Mouse (Mus musculus) embryonic facial prominence, embryonic 13.5 days (tissue): ENCODE data around the gene Haus8. TPM values are rescaled to one million over a fixed set of nuclear protein-coding genes. Genes with fewer than 3 reads are reported as not detected.
"Not testable (repeated sequence)": the region's sequence is repeated elsewhere in the genome, so short reads cannot be mapped to it uniquely, and the experiment has no call there.

Experiments used
- ATAC-seq: fragments of 200-750 bp; cut with Nextera tagmentation; 2 replicates; pipeline ENCODE4 v1.8.0; 2017; ENCODE audit warnings: low read depth; ENCODE audit not compliant: insufficient number of reproducible peaks, insufficient read depth, low FRiP score, low TSS enrichment
- H3K27ac ChIP-seq: fragments of 300-500 bp; sonication (generic); 2 replicates; pipeline ENCODE4 v1.5.1; 2015; ENCODE audit warnings: moderate library complexity, mild to moderate bottlenecking, inconsistent platforms
- H3K27me3 ChIP-seq: fragments of 300-500 bp; sonication (generic); 2 replicates; pipeline ENCODE4 v1.6.1; 2015; ENCODE audit warnings: mild to moderate bottlenecking, inconsistent platforms
- H3K36me3 ChIP-seq: fragments of 300-500 bp; sonication (generic); 2 replicates; pipeline ENCODE4 v1.6.1; 2015; ENCODE audit warnings: mild to moderate bottlenecking, inconsistent platforms
- H3K4me1 ChIP-seq: fragments of 300-500 bp; sonication (generic); 2 replicates; pipeline ENCODE4 v1.6.1; 2015; ENCODE audit warnings: inconsistent platforms
- H3K4me2 ChIP-seq: fragments of 300-500 bp; sonication (generic); 2 replicates; pipeline ENCODE4 v1.6.1; 2015; ENCODE audit warnings: moderate library complexity, mild to moderate bottlenecking, inconsistent platforms
- H3K4me3 ChIP-seq: fragments of 300-500 bp; sonication (generic); 2 replicates; pipeline ENCODE4 v1.5.1; 2015; ENCODE audit warnings: mild to moderate bottlenecking, inconsistent platforms
- H3K9ac ChIP-seq: fragments of 300-500 bp; sonication (generic); 2 replicates; pipeline ENCODE4 v1.6.1; 2015; ENCODE audit warnings: mild to moderate bottlenecking, inconsistent platforms
- H3K9me3 ChIP-seq: fragments of 300-500 bp; sonication (generic); 2 replicates; pipeline ENCODE4 v1.6.1; 2016; ENCODE audit warnings: inconsistent platforms
- WGBS: fragments of 180-500 bp; shearing (Covaris S2); methylation state at CpG from one replicate; pipeline ENCODE4 v1.1.7; 2015; ENCODE audit warnings: mixed read lengths; 5-methylcytosine and 5-hydroxymethylcytosine counted together
- polyA plus RNA-seq: library from polyadenylated mRNA; unstranded; fragments of >200 nt; fragmentation: Nextera tagmentation; extraction: Ambion mirVana; gene quantifications from 2 replicates; pipeline ENCODE4 v1.2.1, GENCODE M21; 2015

The Haus8 gene
- polyA plus RNA-seq, 1 experiment from 2014 or later = 53.6 TPM

DNA sequence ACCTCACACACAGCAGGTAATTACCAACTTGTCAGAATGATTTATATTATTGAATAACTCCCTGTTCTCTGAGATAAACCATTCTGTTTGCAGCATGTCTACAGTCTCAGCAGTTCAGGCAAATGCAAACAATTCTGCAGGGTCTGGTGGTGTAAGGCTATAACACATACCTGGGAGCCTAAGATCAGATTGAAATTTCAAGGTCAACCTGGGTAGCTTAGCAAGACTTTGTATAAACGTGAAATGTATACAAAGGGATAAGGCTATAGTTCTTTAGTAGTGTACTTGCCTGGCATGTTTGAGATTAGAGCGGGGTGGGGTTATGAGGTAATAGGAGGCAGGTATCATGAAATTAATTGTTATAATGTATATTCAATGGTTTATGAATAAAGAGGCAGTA, 30.0 kb downstream of the Haus8 start:
- no peaks in the 10 kb centered on the region for H3K27me3 ChIP-seq
- no peak for ATAC-seq
- no peak overlapping the region for H3K4me3 ChIP-seq
- WGBS = 76% methylated on average over 2 of the region's 2 CpGs
- H3K36me3 ChIP-seq = no peaks in the 10 kb centered on the region
- no peak overlapping the region for H3K9ac ChIP-seq
- H3K9me3 ChIP-seq = no peaks in the 10 kb centered on the region
- no peak overlapping the region for H3K4me2 ChIP-seq
- no peak overlapping the region for H3K27ac ChIP-seq
- no peaks in the 10 kb centered on the region for H3K4me1 ChIP-seq

DNA sequence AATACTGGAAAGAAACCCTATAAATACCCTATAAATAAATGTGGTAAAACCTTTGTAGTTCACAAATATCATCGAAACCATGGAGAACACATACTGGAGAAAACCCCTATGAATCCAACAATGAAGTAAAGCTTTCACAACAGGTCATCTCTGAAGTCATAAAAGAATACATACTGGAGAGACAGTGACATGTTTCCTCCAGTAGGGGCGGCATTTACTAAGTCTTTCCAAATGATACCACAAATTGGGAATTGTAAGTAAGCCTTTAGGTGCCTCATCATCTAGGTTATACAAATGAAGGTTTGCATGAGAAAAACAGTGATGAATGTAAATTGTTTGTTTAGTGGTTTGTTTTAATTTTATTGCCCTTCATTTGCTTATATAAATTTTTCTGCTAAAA, 48.2 kb downstream of the Haus8 start:
- WGBS = 43% methylated on average over 2 of the region's 2 CpGs
- Histone ChIP-seq H3K36me3 (no peaks in the 10 kb centered on the region), H3K9me3 (no peaks in the 10 kb centered on the region), H3K9ac (no peak overlapping the region), H3K4me2 (no peak overlapping the region), H3K4me3 (no peak overlapping the region), H3K27me3 (no peaks in the 10 kb centered on the region), H3K4me1 (no peaks in the 10 kb centered on the region), H3K27ac (no peak overlapping the region)
- no peak for ATAC-seq

- 82% methylated on average over 4 of the region's 5 CpGs for WGBS
- not testable (repeated sequence) for H3K9ac ChIP-seq, ATAC-seq, H3K9me3 ChIP-seq, H3K27ac ChIP-seq, H3K27me3 ChIP-seq, H3K36me3 ChIP-seq, H3K4me3 ChIP-seq, H3K4me1 ChIP-seq, H3K4me2 ChIP-seq
These were observed 58.5 kb downstream of the Haus8 start for GRCm38 (mm10) chr8:71214266-71214665.

DNA sequence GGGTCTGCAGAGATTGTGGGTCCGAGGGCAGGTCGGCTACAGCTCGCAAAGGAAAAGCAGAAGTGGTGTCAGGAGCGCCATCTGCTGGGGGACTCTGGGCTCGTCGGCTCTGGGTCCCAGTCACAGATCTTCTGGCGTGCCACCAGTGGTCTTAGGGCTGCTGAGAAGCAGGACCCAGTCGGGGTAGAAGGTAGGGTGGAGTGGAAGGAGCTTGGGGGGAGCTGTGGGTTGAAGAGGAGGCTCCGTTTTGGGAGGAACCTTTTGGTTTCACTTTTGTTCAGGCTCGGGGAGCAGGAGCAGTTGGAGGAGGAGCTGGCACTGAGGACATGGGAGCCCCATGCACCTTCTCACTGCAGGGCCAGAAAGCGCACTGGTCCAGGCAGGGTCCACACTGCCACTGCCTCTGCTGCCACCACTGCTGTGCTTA, 67.2 kb downstream of the Haus8 start:
- not testable (repeated sequence) for H3K9ac ChIP-seq
- peak overlapping the region; percentile 45 for H3K4me2 ChIP-seq

More for the DNA sequence above, 67.2 kb downstream of the Haus8 start:
- ATAC-seq, H3K27ac ChIP-seq, H3K9me3 ChIP-seq, H3K36me3 ChIP-seq, H3K4me1 ChIP-seq, H3K27me3 ChIP-seq: not testable (repeated sequence)
- H3K4me3 ChIP-seq = peak overlapping the region; percentile 26; the same call in 1 of the 2 replicates
- 2% methylated on average over 6 of the region's 11 CpGs for WGBS

Other genes with a start within 250 kb of the Haus8 start
- 24.0 and 27.5 TPM in 2 replicates for gene Myo9b, start 220 bp downstream of the Haus8 start, polyA plus RNA-seq
- 115 and 118 TPM in 2 replicates for gene Use1, start 93.9 kb upstream of the Haus8 start, polyA plus RNA-seq
- gene Ocel1, start 98.4 kb upstream of the Haus8 start, polyA plus RNA-seq = 4.2 and 5.4 TPM in 2 replicates
- 43.8 and 46.6 TPM in 2 replicates for gene Nr2f6, start 109.0 kb upstream of the Haus8 start, polyA plus RNA-seq
- gene Ushbp1, start 122.9 kb upstream of the Haus8 start, polyA plus RNA-seq = 7.4 and 7.8 TPM in 2 replicates
- gene Babam1, start 123.9 kb upstream of the Haus8 start, polyA plus RNA-seq = 88.9 and 104 TPM in 2 replicates
- gene Ankle1, start 133.1 kb upstream of the Haus8 start, polyA plus RNA-seq = 44.4 and 45.0 TPM in 2 replicates
- 61.4 and 69.5 TPM in 2 replicates for gene Abhd8, start 190.7 kb upstream of the Haus8 start, polyA plus RNA-seq
- 146 and 148 TPM in 2 replicates for gene Mrpl34, start 192.0 kb upstream of the Haus8 start, polyA plus RNA-seq
- gene Dda1, start 196.3 kb upstream of the Haus8 start, polyA plus RNA-seq = 109 and 113 TPM in 2 replicates
- 2.2 and 3.0 TPM in 2 replicates for gene Ano8, start 213.0 kb upstream of the Haus8 start, polyA plus RNA-seq
- 22.4 and 23.5 TPM in 2 replicates for gene Gtpbp3, start 215.2 kb upstream of the Haus8 start, polyA plus RNA-seq
- 47.3 and 52.2 TPM in 2 replicates for gene Plvap, start 238.8 kb upstream of the Haus8 start, polyA plus RNA-seq